Mouse (Mus musculus) urinary bladder, adult 2 months (tissue): ENCODE measurements around the gene Cers2. TPM values are rescaled to one million over a fixed set of nuclear protein-coding genes. Genes with fewer than 3 reads are reported as not detected.

Experiments used
- DNase-seq: peaks from one replicate; pipeline ENCODE4 v3.0.0; 2022; ENCODE audit warnings: low spot score
- polyA plus RNA-seq: library from polyadenylated mRNA; depleted of rRNA; stranded (reverse); fragments of >200 nt; gene quantifications from 2 replicates; pipeline ENCODE4 v1.2.3, GENCODE M21; 2012

Cers2 gene
- polyA plus RNA-seq, 1 experiment: 126 TPM

DNA sequence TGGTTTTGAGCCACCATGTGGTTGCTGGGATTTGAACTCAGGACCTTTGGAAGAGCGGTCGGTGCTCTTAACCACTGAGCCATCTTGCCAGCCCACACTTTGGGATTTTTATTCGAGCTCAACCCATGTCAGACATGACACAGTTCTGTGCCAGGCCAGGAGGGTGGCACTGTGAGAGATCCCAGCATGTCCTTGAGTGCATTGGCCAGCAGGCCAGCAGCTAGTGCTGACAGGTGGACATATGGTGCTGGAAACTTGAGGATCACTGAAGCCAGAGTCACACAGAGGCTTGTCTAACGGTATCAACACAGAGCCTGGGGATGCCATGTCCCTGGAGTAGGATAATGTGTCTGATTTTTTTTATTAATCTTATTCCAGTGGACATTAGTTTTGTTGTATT is 25.2 kb upstream of the Cers2 start:
- DNase-seq: no peak

DNA sequence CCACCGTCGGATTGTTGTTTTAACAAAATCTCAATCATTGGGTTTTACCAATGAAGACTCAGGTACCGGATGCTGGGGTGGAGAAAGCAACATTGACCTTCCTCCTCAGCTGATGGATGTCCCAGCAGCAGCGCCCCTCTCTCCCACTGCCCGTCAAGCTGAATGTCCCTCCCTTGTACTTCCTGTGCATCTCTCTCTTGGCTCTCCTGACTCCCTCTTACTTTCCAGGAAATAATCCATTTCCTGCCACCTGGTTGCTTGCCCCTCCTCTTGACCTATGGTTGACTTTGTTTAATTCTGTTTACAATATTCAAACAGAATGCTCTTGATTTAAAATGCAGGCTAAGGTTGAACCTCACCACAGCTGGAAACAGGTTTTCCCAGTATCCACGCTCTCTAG is 24.4 kb upstream of the Cers2 start:
- no peak for DNase-seq

DNA sequence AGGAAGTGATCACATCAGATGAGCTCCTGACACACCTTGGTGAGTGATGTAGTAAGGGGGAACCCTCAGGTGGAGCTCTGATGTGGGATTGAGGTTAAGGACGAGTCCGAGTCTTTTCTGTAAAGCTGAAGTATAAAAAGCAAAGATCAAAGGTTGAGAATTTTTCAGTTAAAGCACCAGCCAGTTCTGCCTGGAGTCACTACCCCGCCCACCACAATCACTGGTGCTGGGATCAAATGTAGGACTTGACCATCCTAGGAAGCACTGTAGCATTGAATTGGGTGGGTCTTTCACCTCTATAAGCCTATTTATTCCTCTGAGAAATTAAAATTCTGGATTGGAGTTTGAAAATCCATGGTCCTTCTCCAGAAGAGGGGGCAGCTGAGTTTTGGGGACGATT is 23.6 kb upstream of the Cers2 start:
- DNase-seq: no peak

DNA sequence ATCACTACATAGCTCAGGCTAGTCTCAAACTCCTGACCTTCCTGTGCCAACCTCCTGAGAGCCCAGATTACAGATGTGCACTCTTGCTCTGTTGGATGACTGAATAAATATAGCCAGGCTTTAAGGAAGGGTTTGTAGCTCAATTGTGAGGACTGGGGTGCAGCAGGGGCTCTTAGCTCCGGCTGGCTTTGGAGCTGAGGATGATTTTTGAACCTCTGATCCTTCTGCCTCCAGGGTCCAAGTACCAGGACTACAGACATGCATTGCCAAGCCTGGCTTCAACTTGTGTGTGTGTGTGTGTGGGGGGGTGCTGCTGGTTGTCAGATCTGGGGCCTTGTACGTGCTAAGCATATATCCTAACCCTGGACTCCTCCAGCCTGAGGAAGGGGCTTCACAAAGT is 21.7 kb upstream of the Cers2 start:
- no peak for DNase-seq

DNA sequence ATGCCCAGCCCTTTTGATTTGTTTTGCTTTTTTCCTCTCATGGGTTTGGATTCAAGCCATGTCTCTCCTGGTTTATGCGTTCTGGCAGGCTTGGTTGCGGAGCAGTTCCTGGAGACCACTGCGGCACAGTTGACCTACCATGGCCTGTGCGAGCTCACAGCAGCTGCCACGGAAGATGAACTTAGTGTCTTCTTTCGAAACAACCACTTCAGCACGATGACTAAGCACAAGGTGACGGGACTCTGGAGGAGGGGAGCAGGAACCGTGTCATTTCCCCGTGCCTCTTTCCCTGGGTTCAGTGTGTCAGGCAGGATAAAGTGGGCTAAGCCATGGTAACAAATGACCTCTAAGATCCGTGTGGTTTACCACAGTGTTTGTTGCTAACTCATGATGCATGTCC is 21.1 kb upstream of the Cers2 start:
- no peak for DNase-seq

DNA sequence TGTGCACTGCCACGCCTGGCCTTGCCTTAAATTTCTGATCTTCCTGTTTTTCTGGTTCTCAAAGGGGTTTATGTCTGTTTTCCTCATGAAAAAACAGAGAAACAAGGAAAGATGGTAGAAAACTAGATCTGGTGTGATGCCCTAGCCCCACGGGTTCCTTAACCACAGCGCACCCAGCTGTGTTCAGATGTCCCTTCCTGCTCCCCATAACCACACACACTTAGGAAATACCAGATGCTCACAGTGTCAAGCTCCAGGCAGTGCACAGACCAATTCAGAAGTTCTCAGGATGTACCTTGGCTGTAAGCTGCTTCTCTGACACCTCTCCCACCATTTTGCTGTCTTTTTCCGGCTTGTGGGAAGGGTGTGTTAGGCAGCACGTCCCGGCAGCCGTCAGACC is 20.3 kb upstream of the Cers2 start:
- DNase-seq: no peak

DNA sequence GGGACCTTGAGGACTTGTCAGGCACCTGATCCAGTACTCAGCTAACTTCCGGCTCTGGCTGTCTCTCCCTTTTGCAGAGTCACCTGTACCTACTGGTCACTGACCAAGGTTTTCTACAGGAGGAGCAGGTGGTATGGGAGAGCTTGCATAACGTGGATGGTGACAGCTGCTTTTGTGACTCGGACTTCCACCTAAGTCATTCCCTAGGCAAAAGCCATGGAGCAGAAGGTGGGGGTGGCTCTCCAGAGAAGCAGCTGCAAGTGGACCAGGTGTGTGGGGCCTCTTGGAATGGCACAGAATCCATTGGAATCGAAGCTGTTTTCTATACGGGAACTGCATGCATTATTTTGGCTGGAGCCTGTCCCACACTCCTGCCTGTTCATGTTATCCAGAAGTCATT is 19.9 kb upstream of the Cers2 start:
- no peak for DNase-seq

DNA sequence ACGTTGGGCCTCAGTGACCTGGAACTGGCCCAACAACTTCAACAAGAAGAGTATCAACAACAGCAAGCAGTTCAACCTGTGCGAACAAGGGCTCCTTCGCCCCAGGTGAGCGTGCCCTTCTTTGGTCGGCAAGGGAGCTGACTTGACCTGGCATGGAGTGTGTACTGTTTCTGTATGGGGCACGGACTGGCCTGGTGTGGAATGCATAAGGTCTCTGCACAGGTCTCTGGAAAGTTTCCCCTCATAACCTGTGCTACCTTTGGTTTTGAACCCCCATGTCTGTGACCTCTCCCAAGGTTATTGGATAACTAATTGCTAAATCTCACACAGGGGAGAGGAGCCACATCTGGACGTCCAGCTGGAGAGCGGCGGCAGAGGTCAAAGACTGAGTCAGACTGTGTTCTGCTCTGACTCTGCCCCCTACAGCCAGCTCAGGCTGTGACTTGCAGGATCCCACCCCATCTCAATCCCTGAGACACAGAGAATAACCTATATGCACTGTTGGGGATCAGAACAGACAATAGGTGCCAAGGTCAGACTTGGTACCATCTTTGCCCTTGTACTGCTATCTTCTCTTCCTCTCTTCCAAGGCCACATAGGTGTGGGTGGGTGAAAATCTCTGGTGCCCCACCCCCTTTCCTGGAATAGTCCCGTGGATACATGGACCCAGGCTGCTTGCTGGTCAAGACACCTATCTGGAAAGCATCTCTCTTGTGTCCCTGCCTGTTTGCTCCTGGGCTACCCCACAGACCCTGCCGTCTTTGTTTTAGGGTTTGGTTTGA is 19.1 kb upstream of the Cers2 start:
- no peak for DNase-seq

DNA sequence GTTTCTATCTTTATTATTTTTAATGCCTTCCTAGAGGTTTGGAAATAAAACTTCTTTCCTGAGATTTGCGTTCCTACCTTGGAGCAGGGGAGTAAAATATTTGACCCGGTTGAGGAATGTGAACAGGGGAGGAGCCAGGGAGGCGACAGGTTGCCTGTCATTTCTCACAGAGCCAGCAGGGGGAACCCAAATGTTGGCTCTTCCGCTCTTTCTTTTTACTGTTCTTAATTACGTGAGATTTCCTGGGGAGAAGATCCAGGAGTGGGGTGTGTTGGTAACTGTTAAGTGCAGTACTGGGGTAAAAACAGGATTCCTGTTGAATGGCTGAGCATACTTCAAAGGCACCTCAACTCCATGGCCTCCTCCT is 18.5 kb upstream of the Cers2 start:
- DNase-seq: no peak

DNA sequence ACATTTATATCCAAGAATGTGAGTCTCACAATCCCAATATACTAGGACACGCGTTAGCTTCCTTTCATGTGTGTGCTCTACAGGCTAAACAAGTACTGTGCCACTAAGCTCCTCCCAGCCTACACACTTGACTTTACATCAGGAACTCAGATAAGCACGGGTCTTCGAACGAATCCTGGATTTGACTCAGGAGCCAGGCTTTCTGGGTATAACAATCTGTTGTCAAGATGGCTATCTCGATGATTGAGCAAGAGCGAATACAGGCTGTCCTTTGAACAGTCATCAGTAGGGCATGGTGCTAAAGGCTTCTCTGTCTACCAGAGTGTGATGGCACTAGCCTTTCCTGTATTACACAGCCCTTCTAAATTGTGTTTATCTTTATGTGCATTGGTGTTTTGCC is 16.6 kb upstream of the Cers2 start:
- DNase-seq: no peak

DNA sequence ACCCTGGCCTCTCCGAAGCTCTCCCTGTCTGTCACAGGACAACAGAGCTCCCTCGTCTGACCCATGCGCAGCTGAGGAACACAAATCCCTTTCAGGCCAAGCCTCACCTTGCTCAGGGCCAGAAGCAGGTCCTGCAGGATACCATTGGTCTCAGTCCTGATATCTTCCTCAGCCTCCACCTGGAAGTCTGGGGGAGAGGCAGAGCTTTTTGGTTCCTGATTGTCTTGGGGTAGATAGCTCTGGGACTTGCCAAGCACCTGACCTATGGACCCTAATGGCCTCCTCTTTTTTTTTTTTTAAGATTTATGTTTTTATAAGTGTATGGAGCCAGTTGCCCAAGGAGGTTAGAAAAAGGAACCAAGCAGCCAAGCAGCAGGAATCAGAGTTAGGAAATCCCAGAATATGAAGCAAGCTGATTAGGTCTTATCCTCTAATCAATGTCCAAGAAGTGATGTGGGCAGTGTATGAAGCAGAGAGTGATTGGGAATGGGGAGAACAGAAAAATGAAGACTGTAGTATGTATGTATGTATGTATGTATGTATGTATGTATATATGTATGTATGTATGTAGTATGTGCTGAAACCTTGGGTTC is 13.3 kb upstream of the Cers2 start:
- DNase-seq: no peak

DNA sequence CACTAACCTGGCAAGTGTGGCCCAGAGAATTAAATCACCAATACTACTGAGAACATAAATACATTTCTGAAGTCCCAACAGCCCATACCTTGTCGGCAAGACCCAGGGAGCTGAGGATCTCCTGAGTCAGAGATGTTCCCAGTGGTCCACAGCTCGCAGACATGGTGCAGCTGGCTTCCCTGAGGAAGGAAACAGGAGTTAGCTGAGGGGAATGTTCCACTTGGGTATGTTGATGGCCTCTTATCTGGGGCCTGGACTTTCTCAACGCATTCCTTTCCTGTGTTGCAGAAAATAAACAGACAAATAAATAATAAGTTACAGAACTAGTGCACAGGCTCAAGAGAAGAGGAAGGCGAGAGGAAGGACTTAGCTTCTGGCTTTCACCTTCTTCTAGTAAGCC is 8.3 kb upstream of the Cers2 start:
- DNase-seq: no peak

DNA sequence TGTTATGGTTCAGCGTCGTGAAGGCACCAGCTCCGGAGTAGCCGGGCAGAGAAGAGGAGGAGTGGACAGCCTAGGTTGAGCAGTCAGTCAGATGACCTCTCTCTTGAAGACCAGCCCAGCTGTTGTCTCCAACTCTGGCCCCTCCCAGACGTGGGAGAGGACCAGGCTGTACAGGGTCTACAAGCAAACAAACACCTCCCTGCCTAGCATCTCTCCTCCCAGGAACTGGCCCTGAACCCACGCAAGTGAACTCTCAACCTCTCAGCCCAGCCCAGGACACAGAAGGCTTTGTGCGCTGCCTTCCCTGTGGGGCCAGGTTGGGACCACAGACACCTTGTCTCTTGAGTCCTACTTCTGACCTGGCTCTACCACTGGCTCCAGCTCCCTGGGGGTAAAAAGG is 7.5 kb upstream of the Cers2 start, which contains the start of gene Anxa9:
Anxa9 (minus strand) TSS at position 77 of the 400 bp plus-strand sequence.
- DNase-seq: no peak

DNA sequence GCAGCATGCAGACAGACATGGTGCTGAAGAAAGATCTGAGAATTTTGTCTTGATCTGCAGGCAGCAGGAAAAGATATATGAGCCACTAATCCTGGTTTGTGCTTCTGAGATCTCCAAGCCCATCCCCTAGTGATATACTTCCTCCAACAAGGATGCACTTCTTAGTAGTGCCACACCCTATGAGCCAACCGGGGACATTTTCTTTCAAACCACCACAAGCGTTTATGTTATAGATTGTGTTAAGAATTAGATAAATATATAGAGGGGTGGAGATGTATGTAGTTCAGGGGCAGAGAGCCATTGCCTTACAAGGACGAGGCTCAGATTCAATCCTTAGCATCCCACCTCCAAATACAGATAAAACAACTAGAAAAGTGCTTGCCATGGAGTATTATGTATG is 4.1 kb upstream of the Cers2 start:
- no peak for DNase-seq

DNA sequence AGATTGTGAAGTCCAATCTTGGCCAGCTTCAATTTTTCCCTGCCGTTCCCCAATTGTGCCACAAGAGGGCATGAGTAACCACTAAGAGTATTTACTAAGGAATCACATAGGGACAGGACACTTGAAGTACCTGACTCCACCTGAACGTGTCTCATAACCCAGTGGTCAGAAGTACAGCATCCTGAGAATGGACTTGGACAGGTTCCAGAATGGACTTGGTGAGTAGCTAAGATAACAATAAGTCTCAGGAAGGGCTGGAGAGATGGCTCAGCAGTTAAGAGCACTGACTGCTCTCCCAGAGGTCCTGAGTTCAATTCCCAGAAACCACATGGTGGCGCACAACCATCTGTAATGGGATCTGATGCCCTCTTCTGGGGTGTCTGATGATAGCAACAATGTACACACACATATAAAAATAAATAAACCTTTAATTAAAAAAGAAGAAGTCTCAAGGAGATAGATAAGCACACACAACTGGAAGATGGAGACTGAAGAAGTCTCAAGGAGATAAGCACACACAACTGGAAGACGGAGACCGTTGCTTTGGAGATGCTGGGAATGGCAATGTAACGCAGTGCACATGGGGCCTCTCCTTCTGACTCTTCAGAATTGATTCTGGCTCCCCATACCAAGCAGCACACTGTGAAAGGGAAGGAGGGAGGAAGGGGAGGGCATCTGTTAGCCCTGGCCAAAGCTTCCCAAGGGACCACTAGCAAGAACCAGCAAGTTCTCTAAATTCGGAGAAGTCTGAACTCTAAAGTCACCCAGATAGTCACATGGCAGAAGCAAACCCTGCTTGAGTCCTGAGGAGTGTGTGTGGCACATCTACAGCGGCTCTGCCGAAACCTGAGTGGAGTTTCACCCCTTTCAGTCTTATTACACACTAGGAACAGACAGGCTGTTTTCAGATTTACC is 3.4 kb upstream of the Cers2 start:
- DNase-seq: no peak

DNA sequence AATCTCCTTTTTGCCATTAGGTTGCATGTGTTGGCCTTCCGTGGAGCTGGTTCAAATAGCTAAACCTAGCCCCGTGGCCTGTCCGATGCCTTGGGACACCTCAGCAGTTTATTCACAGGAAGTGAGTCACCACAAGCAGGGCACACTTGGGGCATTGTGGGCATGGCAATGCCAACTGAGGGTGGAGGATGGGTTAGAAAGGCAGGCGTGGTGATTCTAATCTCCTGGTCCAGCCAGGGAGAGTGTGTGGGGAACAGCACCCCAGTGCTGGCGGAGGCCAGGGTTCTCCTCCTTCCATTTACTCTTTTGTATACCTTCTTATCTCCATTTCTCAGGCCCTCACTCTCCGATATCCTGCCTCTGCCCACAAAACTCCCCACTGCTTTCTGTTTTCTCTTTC is 2.0 kb upstream of the Cers2 start:
- DNase-seq: no peak

DNA sequence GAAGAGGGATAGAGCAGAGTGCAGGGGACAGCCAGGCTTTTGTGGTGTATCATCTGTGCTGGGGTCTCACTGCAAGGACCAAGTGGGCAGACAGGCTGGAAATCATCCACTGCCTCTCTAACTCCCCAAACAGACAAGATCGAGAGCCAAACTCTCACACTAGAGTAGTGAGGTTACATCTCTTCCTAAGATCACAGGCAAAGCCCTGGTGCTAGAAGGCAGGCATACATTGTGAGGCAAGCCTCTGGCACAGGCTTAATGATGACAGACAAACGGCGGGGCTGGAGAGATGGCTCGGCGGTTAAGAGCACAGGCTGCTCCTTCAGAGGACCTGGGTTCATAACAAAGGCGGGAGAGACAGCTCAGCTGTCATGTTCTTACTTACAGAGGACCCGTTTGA is 1.1 kb upstream of the Cers2 start:
- DNase-seq: no peak

DNA sequence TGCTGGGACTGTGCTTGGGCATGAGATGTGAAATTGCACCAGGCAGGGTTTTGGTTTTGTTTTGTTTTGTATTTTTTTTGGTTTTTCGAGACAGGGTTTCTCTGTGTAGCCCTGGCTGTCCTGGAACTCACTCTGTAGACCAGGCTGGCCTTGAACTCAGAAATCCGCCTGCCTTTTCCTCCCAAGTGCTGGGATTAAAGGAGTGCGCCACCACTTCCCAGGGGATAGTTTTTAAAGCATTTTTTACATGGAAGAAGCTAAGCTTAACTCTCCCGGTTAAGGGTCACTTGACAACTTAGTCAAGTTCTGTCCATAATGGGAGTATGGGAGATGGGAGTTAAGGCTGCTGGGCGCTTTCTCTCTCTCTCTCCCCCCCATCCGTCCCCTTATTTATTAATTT is 516 bp upstream of the Cers2 start:
- DNase-seq: no peak

DNA sequence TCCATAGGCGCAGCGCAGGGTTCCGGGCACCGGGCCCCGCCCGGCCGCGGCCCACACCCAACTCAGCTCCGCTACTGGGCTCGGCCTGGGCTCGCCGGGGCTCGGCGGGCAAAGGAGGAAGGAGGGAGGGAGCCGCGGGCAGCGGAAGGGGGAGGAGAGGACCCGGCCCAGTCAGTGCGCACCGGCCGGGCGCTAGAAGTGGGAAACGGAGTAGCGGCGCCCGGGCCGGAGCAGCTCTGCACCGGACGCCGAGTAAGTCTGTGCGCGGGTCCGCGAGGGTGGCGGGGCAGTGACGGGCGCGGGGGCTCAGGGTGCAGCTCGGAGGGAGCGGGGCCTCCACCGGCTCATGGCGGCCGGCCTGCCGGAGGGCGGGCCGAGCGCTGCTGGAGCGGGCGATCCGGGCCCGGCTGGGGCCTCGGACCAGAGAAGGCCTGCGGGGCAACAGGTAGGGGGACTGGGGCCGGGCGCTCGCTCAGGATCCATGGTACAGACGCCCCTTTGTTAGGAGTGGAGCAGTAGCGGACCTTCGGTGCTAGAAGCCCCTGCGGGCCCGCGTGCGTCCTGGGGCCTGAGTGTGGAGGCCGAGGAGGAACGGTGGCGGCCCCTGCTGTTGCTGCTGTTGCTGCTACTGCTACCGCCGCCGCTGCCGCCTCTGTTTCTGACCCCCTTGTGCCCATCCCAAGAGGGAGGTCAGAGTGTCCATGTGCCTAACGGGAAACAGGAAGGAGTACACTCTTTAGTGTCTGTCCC is 678 bp downstream of the Cers2 start:
- DNase-seq: peak; percentile 95

DNA sequence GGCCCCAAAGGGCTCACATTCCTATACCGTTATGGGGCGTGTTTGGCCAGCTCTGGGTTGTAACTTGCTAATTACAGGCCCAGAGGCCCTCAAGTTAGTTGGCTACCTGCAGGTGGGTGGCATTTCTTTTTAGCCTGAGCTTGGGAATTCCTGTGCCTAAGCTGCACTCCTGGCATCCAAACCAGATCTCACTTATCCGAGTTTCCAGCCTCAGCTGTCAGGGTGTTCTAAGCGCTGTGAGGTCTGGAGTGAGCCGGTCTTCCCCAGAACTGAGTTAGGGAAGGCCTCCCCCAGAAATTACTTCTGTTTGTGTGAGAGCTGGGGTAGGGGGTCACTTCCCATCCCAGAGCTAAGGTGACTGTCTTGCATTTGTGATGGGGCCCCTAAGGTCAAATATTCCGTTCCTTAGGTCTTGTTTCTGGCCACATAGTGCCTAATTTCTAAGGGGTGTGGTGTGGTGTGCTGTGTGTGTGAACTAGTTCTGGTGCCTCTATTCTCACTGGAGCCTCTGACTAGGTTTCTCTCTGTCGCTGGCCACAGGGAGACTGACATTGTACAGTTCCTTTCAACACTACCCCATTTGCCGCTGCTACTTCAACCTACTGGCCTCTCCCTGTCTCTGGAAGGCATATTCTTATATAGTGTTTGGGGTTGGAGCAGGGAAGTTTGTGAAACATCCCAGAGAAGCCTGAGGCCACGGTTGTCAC is 1.4 kb downstream of the Cers2 start:
- no peak for DNase-seq

DNA sequence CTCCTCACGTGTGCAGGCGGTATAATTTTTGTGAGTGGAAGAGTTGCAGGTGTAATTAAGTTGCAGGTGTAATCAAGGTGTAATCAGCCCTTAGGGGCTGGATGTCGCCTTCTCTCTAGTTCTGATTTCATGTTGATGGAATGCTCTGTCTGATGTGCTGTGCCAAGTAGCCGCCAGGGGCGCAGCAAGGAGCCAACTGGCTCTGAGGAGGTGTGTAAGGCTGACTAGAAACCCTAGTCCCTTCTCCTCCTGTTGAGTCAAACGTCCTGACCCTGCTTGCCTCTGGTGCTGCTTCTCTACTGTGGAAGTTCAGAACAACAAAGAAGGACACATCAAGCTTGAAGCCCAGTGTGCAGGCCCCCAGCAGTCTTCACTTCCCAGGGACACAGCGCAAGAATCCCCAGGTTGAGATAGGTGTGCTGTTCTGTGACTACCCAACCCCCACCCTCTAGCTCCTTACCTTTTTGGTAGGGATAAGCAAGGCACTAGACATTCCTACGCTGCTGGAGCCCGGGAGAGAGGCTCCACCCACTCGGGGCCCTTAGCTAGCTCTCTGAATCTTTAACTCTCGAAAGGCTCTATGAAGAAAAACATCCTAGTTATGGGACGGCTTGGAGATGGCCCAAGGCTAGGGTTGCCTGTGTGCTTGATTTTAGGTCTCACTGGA is 3.0 kb downstream of the Cers2 start:
- no peak for DNase-seq
